Mouse (Mus musculus) gonadal fat pad, adult 2 months (tissue): ENCODE data around the gene Cep63. TPM values are rescaled to one million over a fixed set of nuclear protein-coding genes. Genes with fewer than 3 reads are reported as not detected.

Source experiments
- DNase-seq: peaks from one replicate; pipeline ENCODE4 v3.0.0-alpha.2; 2012; ENCODE audit warnings: low read depth
- polyA plus RNA-seq: library from polyadenylated mRNA; depleted of rRNA; stranded (reverse); fragments of >200 nt; gene quantifications from 2 replicates; pipeline ENCODE4 v1.2.3, GENCODE M21; 2012; rRNA removed

The Cep63 gene
- polyA plus RNA-seq, 1 experiment: 5.5 TPM

DNA sequence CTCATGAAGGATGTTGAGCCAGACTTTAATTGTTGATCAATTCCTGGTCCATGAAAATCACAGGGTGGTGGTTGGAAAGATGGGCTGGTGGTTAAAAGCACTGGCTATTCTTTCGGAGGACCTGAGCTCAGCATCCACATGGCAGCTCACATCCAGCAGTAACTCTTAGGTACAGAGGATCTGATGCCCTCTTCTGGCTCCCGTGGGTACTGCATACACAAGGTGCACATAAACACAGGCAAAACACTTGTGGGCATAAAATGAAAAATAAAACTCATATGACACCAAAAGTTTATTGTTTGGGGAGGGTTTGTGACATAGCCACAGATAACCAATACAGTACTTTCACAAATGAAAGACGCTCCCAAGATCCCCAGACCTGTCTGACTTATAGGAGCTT, 67.9 kb downstream of the Cep63 start:
- DNase-seq: no peak

DNA sequence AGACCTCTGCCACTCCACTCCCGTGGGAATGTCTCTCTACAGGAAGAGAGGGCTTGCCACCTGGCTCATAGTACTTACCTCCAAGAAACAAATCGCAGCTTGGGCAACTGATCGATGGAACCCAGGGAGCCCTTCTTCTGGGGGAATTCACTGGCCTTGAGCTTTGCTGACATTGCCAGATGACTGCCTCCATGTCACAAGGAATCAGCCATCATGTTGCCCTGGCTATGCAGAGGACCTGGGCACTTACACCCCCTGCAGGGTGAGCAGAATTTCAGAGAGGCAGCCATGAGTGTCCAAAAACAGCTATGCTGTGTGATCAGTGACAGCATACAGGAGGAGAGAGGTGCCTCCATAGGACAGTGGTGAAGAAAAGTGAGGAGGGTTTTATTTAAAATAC, 72.6 kb downstream of the Cep63 start:
- no peak for DNase-seq

DNA sequence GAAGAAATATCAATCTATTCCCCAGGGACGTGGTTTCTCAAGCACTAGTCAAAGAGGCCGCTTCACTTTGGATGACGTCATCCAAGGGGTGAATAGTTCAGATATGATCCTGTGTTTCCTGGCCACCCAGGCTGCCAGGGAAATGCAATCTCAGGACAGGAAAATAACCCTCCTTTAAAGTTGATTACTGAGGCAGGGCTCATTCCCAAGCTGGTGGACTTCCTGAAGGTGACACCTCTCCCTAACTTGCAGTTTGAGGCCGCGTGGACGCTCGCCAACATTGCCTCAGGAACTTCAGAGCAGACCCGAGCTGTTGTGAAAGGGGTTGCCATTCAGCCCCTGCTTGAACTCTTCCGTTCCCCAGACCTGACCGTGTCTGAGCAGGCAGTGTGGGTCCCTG, 74.6 kb downstream of the Cep63 start:
- no peak for DNase-seq

DNA sequence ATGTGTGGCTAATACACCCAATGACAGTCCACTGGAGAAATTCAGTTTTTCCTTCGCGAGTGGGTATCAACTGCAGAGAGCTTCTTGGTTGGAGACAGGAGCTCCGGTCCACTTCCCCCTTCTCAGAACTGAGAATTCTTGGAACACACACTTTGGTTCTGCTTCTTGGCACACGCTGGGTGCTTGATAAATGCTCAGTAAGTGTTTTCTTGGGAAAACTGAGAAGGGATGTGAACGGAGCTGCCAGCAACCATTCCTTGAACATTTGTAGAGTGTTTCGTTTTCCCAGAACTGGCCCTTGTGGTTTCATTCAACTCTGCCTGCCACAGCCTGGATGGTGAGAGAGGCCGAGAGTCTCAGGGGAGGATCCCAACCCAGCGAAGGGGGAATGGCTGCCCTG, 77.1 kb downstream of the Cep63 start:
- no peak for DNase-seq

DNA sequence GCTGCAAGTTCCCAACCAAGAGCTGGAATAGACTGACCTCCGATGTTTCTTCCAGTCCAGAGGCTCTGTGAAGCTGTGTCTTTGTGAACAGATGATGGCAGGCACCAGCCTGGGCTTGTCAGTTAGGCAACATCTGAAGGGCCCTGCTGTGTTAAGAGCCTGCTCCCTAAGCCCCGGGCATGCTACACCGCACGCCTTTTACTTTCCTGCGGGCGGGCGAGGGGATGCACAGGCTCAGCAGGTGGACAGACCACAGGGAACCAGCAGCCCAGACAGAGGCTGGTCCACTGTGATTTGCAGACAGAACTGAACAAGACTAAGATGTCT, 79.3 kb downstream of the Cep63 start:
- DNase-seq: no peak

DNA sequence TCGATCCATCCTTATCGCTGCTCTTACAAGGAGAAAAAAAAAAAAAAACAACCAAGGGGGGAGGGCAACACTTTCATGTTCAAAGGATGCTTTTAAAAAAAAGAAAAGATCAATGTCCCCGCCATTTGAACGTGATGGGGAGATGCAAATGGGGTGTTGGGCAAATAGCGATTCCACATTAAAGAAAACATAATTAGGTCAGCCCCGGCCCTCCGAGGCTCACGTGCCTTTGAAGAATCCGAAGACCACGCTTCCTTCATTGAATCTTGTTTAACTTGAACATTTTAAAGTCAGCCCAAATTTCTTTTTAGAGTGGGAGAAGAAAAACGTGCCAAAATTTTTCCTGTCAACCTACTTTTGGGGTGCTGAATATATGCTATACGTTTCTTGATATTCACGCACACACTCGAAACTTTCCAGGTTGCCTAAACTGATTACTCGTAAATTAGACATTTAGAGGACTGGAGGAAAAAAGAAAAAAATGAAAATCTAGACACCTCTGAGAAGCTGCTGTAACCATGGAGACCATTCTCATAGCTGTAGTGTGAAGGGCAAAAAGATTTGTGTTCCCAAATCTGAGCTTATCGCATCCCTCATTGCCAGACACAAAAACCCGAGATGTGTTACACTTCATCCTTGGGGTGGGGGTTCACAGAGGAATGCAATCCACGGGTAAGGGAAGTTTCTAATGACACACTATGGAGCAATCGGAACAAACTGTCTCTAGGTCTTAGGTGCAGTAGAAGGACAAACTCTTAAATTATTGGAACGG, 79.9 kb downstream of the Cep63 start:
- DNase-seq: no peak

DNA sequence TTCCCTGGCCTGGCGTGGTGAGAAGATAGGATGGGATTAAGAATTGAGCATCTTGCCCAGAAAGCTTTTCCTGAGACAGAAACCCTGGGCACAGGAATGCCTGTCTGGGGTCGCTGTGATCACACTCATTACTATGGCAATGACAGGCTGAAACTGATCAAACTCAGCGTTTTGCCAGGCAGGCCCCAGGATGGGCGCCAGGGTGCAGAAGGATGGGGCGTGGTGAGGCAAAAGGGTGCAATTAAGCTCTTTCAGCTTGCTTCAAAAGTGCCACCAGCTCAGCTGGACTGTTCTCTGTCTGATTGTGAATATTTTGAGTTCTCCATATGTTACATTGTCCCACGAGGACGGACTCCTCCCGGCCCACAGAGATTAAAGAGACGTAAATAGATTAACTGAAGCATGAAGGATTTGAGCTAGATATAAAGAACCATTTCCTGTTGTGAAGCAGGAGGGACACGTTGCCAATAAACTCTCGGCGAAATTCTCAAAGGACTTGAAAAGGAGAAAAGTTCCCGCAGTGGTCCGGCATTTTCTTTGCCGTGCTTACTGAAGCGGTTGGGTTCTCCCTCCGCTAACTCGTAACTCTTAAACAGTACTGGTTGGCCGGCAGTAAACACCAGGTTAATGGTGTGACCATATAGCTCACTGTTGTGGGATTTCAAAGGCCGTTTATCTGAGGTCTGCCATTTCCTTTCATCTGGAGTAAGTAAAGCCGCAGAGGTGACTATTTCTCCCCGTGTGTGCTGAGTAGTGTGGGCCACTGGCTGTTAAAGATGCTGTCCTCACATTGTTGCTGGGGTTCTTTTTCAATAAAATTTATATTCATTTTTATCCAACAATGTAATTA, 80.7 kb downstream of the Cep63 start:
- no peak for DNase-seq

DNA sequence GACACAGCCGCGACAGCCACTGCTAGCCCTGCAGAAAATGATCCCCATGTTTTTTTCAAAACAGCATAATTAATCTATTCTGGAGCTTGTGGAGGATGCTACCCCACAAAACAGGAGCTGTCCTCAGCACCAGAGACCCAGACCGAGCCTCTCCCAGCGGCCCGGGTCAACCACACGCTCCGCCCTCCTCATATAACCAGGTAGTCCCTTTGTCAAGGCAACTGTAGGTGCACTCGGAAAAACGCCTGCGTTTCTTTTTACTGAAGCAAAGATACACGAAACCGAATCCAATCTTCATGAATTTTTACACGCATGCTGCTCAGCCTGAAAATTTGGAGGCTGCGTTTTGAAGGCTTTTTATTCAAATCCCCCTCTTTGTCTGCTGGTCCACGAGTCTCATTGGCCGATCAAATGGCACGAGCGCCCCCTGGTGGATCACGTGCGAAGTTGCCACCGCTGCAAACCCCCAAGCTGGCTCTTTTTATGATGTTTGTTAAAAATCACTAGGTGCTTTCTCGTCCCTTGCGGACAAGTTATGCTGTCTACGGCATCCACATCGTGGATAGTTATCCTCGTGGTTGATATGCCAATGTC, 81.5 kb downstream of the Cep63 start:
- peak; percentile 5 for DNase-seq

DNA sequence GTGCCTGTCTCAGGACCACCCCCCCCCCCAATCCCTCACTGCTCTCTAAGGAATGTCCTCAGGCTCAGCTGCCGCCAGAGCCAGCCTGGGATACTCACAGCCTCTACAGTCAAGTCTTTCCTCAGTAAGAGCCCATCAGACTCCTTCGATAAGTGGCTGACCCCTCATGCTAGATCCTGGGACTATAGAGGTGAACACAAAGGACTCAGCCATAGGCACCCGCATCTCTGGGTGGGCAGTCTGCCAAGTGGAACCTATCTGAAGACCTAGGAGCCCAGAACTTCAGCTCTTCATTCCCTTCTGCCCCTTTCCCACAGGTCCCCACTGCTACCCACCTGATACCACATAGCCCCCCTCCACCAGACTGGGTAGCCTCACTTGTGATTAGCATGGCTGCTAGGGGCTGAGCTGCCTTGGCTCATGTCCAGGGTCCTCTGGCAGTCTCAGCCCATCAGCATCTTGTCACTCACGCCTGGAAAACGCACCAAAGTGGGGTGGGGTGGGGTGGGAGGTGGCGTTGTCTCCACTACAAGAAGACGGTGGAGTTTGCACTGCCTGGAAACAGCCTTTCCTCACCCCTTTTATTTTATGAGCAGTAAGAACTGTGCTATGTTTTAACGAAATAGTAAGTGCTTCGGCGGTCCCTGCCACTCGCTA, 82.1 kb downstream of the Cep63 start:
- no peak for DNase-seq

DNA sequence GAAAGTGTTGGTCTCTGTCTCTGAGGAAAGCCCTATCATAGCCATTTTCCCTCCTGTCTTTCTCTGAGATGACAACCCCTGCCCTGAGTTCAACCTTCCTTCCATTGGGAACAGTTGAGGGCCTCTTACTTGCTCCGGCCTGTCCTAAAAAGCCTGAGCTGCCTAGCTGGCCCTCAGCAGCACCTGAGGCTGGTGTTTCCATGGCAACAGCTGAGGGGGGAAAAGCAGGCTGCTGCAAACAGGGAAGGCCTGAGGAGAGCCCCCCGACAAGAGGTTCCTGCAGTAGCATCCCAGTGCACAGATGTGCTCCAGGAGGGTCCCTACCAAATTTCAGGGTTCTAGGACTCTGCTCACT, 82.6 kb downstream of the Cep63 start:
- no peak for DNase-seq

DNA sequence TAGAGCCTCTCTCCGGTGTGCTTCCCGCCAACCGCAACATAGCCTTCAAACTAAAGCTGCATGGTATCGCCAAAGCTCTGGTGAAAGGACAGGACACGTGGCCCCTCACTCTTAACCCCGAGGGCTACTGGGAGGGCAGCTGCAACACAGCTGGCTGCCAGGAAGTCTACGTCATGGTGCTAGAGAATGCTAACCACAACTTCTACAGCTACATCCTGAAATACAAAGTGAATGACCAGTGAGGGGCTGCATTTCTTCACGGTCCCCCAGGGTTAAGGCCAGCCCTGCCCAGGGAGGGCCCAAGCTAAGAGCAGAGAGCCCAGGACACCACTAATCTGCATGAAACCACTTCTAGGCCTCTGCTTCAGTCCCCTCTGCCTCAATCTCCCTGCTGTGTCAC, 83.8 kb downstream of the Cep63 start:
- DNase-seq: no peak

DNA sequence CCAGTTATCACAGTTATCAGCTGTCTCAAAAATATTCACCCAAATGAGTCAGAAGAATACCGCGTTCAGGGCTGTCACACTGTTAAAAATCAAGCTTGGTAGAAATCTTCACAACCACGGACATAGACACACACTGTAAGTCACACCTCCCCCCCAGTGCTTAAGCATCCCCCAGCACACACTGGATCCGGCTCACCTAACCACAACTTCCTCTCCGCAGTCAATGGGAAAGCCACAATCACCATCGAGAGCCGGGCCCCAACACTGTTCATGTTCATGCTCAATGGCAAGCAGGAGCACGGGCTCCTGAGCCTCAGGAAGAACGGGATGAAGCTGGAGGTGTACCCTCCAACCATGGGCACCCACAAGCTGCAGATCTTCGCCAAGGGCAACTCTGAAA, 84.7 kb downstream of the Cep63 start:
- no peak for DNase-seq

DNA sequence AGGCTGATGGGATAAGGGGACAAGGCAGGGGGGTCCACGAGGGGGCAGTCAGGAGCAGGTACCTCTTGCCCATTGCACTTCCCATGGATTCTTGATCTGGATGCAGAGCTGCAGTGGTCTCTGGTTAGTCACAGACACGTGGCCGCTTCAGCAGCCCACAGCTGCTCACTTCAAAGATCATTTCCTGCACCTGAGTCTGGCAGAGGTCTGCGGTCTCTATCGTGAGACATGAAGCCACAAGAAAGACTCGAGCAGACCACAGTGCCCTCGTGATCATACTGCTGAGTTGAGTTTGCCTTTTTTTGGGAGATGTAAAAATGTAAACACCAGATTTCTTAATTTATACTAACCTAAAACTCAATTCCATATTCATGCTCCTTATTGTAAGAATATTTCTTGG, 86.6 kb downstream of the Cep63 start:
- no peak for DNase-seq

DNA sequence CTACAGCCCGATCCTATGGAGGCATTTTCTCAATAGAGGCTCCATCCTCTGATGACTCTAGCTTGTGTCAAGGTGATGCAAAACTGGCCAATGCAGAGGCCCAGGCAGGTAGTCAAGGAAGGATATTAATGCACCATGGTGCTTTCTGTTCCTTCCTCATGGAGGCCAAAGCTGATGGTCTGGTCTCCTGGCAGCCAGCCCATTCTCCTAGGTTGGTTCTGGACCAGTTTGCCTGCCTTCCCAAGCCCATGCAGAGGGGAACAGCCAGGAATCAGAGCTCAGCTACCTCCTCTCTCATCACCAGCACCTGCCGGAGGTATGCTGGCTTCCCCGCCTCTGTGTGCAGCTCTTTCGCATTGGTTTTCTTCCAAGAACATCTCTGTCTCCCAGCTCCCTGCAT, 89.4 kb downstream of the Cep63 start:
- DNase-seq: no peak

Other genes with a start within 250 kb of the Cep63 start
- 0.10 and 0.38 TPM in 2 replicates for gene Ky, start 120.8 kb downstream of the Cep63 start, polyA plus RNA-seq
- 117 and 162 TPM in 2 replicates for gene Anapc13, start 238 bp downstream of the Cep63 start, polyA plus RNA-seq
- 59.7 and 62.2 TPM in 2 replicates for gene Amotl2, start 90.1 kb upstream of the Cep63 start, polyA plus RNA-seq
- gene Ryk, start 208.4 kb upstream of the Cep63 start, polyA plus RNA-seq: 66.4 and 68.8 TPM in 2 replicates